Mouse (Mus musculus) stomach, embryonic 15.5 days (tissue): ENCODE data around the gene Uhrf1bp1. TPM values are rescaled to one million over a fixed set of nuclear protein-coding genes. Genes with fewer than 3 reads are reported as not detected.
A peak's percentile ranks its signal among the peaks of the same experiment; 100 is the strongest.

ENCODE experiments used
- ATAC-seq: fragments of 200-750 bp; cut with Nextera tagmentation; 2 replicates; pipeline ENCODE4 v1.8.0; 2017; ENCODE audit warnings: low read depth, moderate number of reproducible peaks, moderate TSS enrichment; ENCODE audit not compliant: insufficient read depth, low FRiP score
- H3K27ac ChIP-seq: fragments of 300-500 bp; sonication (generic); 2 replicates; pipeline ENCODE4 v1.5.1; 2015; ENCODE audit warnings: mild to moderate bottlenecking, inconsistent platforms
- H3K27me3 ChIP-seq: fragments of 300-500 bp; sonication (generic); replicated peaks from 2 replicates; pipeline ENCODE4 v1.6.1; 2015; ENCODE audit warnings: inconsistent platforms
- H3K36me3 ChIP-seq: fragments of 300-500 bp; sonication (generic); 2 replicates; pipeline ENCODE4 v1.6.1; 2015; ENCODE audit warnings: inconsistent platforms
- H3K4me1 ChIP-seq: fragments of 300-500 bp; sonication (generic); 2 replicates; pipeline ENCODE4 v1.6.1; 2015; ENCODE audit warnings: inconsistent platforms
- H3K4me2 ChIP-seq: fragments of 300-500 bp; sonication (generic); 2 replicates; pipeline ENCODE4 v1.6.1; 2015; ENCODE audit warnings: mild to moderate bottlenecking, inconsistent platforms
- H3K4me3 ChIP-seq: fragments of 300-500 bp; sonication (generic); replicated peaks from 2 replicates; pipeline ENCODE4 v1.5.1; 2015; ENCODE audit warnings: inconsistent platforms
- H3K9ac ChIP-seq: fragments of 300-500 bp; sonication (generic); 2 replicates; pipeline ENCODE4 v1.6.1; 2015; ENCODE audit warnings: inconsistent platforms
- H3K9me3 ChIP-seq: fragments of 300-500 bp; sonication (generic); 2 replicates; pipeline ENCODE4 v1.6.1; 2016; ENCODE audit warnings: inconsistent platforms
- WGBS: fragments of 180-500 bp; shearing (Covaris S2); methylation state at CpG from one replicate; pipeline ENCODE4 v1.1.7; 2015; 5-methylcytosine and 5-hydroxymethylcytosine counted together
- polyA plus RNA-seq: library from polyadenylated mRNA; unstranded; fragments of >200 nt; fragmentation: Nextera tagmentation; extraction: Ambion mirVana; gene quantifications from 2 replicates; pipeline ENCODE4 v1.2.1, GENCODE M21; 2015

Uhrf1bp1 gene
- polyA plus RNA-seq, 1 experiment from 2014 or later, result 3.8 TPM

- Histone ChIP-seq H3K4me2 (no peak overlapping the region), H3K27me3 (no peaks in the 10 kb centered on the region), H3K9ac (no peak overlapping the region), H3K4me3 (no peak overlapping the region), H3K36me3 (no peaks in the 10 kb centered on the region), H3K9me3 (no peaks in the 10 kb centered on the region), H3K27ac (0 out of 2 replicates have a peak overlapping the region, but pooled peaks have one; percentile 1), H3K4me1 (peaks cover 46% of the 10 kb centered on the region)
- 84% methylated on average over 4 of the region's 4 CpGs for whole genome bisulfite sequencing
- no peak for ATAC-seq
These were observed 85.9 kb downstream of the Uhrf1bp1 start for GRCm38 (mm10) chr17:27942131-27942530.

- no peak overlapping the region for H3K4me2 ChIP-seq
These were observed 89.4 kb downstream of the Uhrf1bp1 start for GRCm38 (mm10) chr17:27945546-27946216.

GRCm38 (mm10) chr17:27946371-27946770 is 90.1 kb downstream of the Uhrf1bp1 start:
- WGBS, result 77% methylated on average over 8 of the region's 8 CpGs
- no peak for ATAC-seq
- H3K4me1 ChIP-seq, result peaks cover 16% of the 10 kb centered on the region
- no peak overlapping the region for H3K4me3 ChIP-seq
- no peaks in the 10 kb centered on the region for H3K27me3 ChIP-seq
- H3K27ac ChIP-seq, result peak overlapping the region; percentile 77
- H3K9me3 ChIP-seq, result no peaks in the 10 kb centered on the region
- no peaks in the 10 kb centered on the region for H3K36me3 ChIP-seq
- H3K9ac ChIP-seq, result no peak overlapping the region
- no peak overlapping the region for H3K4me2 ChIP-seq

More at GRCm38 (mm10) chr17:27945546-27946216, 89.4 kb downstream of the Uhrf1bp1 start:
- 41% methylated on average over 6 of the region's 6 CpGs for WGBS
- no peaks in the 10 kb centered on the region for H3K9me3 ChIP-seq
- no peak overlapping the region for H3K9ac ChIP-seq
- H3K4me1 ChIP-seq, result peaks cover 16% of the 10 kb centered on the region
- H3K27me3 ChIP-seq, result no peaks in the 10 kb centered on the region
- H3K27ac ChIP-seq, result peak overlapping the region; percentile 77
- 0 out of 2 replicates have a peak, but pooled peaks have one; percentile 40 for ATAC-seq
- no peaks in the 10 kb centered on the region for H3K36me3 ChIP-seq
- no peak overlapping the region for H3K4me3 ChIP-seq

DNA sequence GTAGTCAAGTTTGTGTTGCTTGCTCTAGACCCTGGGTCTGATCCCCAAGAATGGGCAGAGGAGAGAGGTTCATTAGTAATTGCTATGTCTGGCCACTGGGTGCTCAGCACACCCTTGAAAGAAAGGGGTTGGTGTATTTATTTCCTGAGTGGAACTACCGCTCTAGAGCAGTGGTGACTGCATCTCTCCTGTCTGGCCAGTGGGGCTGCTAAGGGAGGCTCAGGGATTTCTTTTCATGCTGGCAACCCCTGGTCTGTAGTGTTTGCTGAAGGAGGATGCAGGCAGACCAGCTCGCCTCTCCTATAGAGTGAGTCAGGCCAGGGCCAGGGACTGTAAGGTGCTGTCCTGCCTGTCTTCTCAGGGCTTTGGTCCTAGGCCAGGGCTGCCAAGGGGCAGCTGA is 90.9 kb downstream of the Uhrf1bp1 start:
- peaks cover 10% of the 10 kb centered on the region; the same call in 1 of the 2 replicates for H3K4me1 ChIP-seq
- no peak overlapping the region for H3K9ac ChIP-seq
- no peaks in the 10 kb centered on the region for H3K9me3 ChIP-seq
- ATAC-seq, result no peak
- peak overlapping the region; percentile 77; the same call in 1 of the 2 replicates for H3K27ac ChIP-seq
- H3K4me3 ChIP-seq, result no peak overlapping the region
- WGBS, result 59% methylated on average over 2 of the region's 2 CpGs
- H3K27me3 ChIP-seq, result no peaks in the 10 kb centered on the region
- no peaks in the 10 kb centered on the region for H3K36me3 ChIP-seq
- H3K4me2 ChIP-seq, result no peak overlapping the region

Other genes starting within 250 kb of the Uhrf1bp1 start
- 78.6 and 79.3 TPM in 2 replicates for gene Nudt3, start 232.9 kb upstream of the Uhrf1bp1 start, polyA plus RNA-seq
- not detected in 2 replicates for gene RPS10-NUDT3, start 221.2 kb upstream of the Uhrf1bp1 start, polyA plus RNA-seq
- gene Rps10, start 219.8 kb upstream of the Uhrf1bp1 start, polyA plus RNA-seq, result 933 and 955 TPM in 2 replicates
- 1.9 TPM in 2 replicates for gene Pacsin1, start 200.9 kb upstream of the Uhrf1bp1 start, polyA plus RNA-seq
- gene Spdef, start 127.5 kb upstream of the Uhrf1bp1 start, polyA plus RNA-seq, result 18.9 and 22.8 TPM in 2 replicates
- gene D17Wsu92e, start 35.8 kb upstream of the Uhrf1bp1 start, polyA plus RNA-seq, result 20.0 and 23.1 TPM in 2 replicates
- gene Snrpc, start 18.3 kb upstream of the Uhrf1bp1 start, polyA plus RNA-seq, result 247 and 276 TPM in 2 replicates
- gene Anks1, start 52.9 kb downstream of the Uhrf1bp1 start, polyA plus RNA-seq, result 14.9 and 18.4 TPM in 2 replicates
- gene Taf11, start 53.4 kb downstream of the Uhrf1bp1 start, polyA plus RNA-seq, result 56.3 and 62.4 TPM in 2 replicates
- gene Tcp11, start 224.2 kb downstream of the Uhrf1bp1 start, polyA plus RNA-seq, result 2.2 and 2.8 TPM in 2 replicates